Mouse (Mus musculus) gastrocnemius, adult 2 months (tissue): ENCODE results near the gene Srxn1. TPM values are rescaled to one million over a fixed set of nuclear protein-coding genes. Genes with fewer than 3 reads are reported as not detected.
A peak's percentile ranks its signal among the peaks of the same experiment; 100 is the strongest.

Source experiments
- DNase-seq: peaks from one replicate; pipeline ENCODE4 v3.0.0; 2022
- H3K27ac ChIP-seq: fragments of 200-600 bp; 2 replicates; pipeline ENCODE4 v1.8.1; 2022; ENCODE audit warnings: mild to moderate bottlenecking
- H3K4me3 ChIP-seq: fragments of 200-600 bp; 2 replicates; pipeline ENCODE4 v1.8.1; 2022; ENCODE audit warnings: mild to moderate bottlenecking, moderate library complexity
- CTCF ChIP-seq: fragments of 200-600 bp; IDR thresholded peaks from 2 replicates; pipeline ENCODE4 v1.8.1; 2022; ENCODE audit warnings: antibody characterized with exemption, mild to moderate bottlenecking, moderate library complexity
- intact Hi-C: fragments of 180-260 bp; cut with DNase I; formaldehyde crosslinking; loops from one replicate; pipeline ENCODE4 v1.15.1; 2025
- total RNA-seq, 2 experiments: library from RNA; stranded (reverse); gene quantifications; 2 replicates each; pipeline ENCODE4 v1.2.3; 2021

The Srxn1 gene
- total RNA-seq, 2 experiments from 2014 or later: 24.3 to 28.7 TPM

DNA sequence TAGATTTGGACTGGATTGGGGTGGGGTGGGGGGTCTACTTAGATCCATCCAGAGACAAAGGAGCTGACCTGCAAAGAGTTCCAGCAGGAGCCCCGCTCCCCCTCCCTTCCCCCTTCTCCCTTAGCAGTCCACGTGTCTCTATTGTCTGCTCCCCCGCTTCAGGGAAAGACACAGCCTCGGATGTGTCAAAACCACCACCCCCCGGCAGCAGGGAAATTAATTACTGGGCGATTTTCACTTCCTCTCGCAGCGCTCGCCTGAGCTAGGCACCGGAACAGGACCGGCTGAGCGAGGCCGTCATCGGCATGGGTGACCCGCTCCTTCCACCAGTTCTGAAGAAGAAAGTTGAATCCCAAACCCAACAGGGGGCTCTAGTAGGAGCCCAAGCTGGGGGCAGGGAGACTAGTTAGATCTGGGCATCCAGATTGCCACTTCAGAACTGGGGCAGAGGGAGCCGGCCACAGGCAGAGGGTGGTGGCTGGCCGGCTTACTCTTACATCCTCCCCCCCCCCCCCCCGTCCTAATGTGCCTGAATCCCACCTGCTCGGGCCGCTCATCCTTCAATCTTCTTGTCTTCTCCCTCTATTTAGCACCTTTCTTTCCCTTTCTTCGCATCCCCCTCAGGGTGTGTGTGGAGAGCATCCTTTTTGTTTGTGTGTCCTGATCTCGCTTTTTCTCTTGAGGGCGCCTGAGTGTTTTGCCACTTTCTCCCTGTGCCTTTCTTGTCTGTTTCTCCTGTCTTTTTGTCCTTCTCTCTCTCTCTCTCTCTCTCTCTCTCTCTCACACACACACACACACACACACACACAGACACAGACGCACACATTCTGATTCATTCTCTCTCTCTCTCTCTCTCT is 24.4 kb upstream of the Srxn1 start, which contains the start of gene Scrt2:
Gene Scrt2, plus strand, starts transcription at position 845 of the 857 bp plus-strand sequence.
- TF ChIP-seq CTCF: no peak
- intact Hi-C loops: loop anchor here (10.0 kb wide), 1 partner anchor 146 kb away; no protein-coding TSS in a partner anchor
- Histone ChIP-seq H3K4me3 (peak within 1 kb of the TSS; percentile 62), H3K27ac (no peak within 1 kb of the TSS)
- no peak for DNase-seq

GRCm38 (mm10) chr2:152081641-152082448 is 23.5 kb upstream of the Srxn1 start:
- intact Hi-C loops: loop anchor here (10.0 kb wide), 1 partner anchor 147 kb away; no protein-coding TSS in a partner anchor
- Histone ChIP-seq H3K4me3 (peak overlapping the region; percentile 62), H3K27ac (no peak overlapping the region)
- DNase-seq: peak; percentile 90
- TF ChIP-seq CTCF: no peak

DNA sequence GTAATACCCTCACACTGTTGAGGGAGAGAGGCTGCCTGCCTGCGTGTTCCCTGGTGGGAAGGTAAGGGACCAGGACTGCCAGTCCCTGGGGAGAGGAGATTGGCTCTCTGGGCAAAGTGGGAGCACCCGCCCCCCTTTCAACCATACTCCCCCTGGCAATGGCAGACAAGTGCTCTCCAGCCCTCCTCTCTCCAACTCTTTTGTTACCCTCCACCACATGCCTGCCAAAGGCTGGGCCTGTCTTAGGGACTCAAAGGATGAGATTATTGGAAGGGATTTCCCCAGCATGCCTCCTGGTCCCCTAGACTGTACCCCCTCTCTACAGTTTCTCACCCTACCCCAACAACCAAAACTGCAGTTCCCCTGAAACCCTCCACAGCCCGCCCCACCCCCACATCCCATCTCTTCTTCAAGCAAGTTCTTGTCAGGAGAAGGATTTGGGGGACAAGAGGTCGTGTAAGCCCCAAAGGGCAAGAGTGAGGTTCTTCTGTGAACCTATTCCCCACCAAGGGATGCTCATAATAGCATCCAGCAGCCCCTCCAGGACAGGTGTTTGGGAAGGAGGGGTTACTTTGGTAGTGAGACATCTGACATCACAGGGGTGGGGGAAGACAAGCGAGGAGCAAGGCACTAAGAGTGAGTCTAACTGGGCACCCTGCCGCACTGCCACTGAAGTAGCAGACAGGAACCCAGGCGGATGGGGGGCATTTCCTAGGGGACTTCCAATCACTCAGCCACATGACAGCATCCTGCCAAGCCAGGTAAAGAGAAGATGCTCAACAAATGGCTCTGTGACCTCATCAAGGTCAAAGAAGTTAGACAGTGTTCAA is 22.6 kb upstream of the Srxn1 start:
- Histone ChIP-seq H3K4me3 (no peak overlapping the region), H3K27ac (no peak overlapping the region)
- TF ChIP-seq CTCF: no peak
- intact Hi-C loops: loop anchor here (10.0 kb wide), 1 partner anchor 148 kb away; no protein-coding TSS in a partner anchor
- no peak for DNase-seq

- TF ChIP-seq CTCF: no peak
- Histone ChIP-seq H3K4me3 (no peak overlapping the region), H3K27ac (no peak overlapping the region)
- intact Hi-C loops: loop anchor here (10.0 kb wide), 1 partner anchor 149 kb away; no protein-coding TSS in a partner anchor
- no peak for DNase-seq
Observed at GRCm38 (mm10) chr2:152083411-152083810, 21.9 kb upstream of the Srxn1 start.

- intact Hi-C loops: loop anchor here (10.0 kb wide), 1 partner anchor 149 kb away; no protein-coding TSS in a partner anchor
- Histone ChIP-seq H3K27ac (no peak overlapping the region), H3K4me3 (no peak overlapping the region)
- no peak for TF ChIP-seq CTCF
- no peak for DNase-seq
Observed at GRCm38 (mm10) chr2:152084298-152084697, 21.0 kb upstream of the Srxn1 start.

- intact Hi-C loops: loop anchor here (10.0 kb wide), 1 partner anchor 151 kb away; no protein-coding TSS in a partner anchor
- no peak overlapping the region for H3K4me3 ChIP-seq
Observed at GRCm38 (mm10) chr2:152085414-152085813, 19.9 kb upstream of the Srxn1 start.

DNA sequence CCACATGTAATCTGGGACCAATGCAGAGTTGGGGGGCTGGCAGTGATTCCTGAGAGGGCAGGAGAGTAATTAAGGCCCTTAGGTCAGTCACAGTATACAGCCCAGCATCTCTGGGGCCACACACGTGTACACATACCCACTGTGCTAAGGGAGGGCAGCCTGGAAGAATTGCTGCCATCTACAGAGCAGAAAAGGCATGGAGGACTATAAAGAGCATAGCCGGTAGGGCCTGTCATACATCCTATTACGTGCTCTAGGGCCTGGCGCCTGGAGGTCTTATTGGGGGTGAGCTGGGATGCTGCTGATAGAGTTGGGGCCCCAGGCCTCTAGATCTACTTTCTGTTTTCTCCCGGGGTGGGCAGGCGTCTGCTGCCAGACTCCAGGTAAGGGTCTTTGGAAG is 18.9 kb upstream of the Srxn1 start:
- no peak for TF ChIP-seq CTCF
- intact Hi-C loops: loop anchor here (10.0 kb wide), 1 partner anchor 152 kb away; no protein-coding TSS in a partner anchor
- no peak for DNase-seq
- Histone ChIP-seq H3K27ac (no peak overlapping the region), H3K4me3 (no peak overlapping the region)

More at GRCm38 (mm10) chr2:152085414-152085813, 19.9 kb upstream of the Srxn1 start:
- no peak overlapping the region for H3K27ac ChIP-seq
- no peak for DNase-seq
- TF ChIP-seq CTCF: no peak

GRCm38 (mm10) chr2:152087111-152087510 is 18.2 kb upstream of the Srxn1 start:
- intact Hi-C loops: loop anchor here (10.0 kb wide), 1 partner anchor 152 kb away; no protein-coding TSS in a partner anchor
- DNase-seq: peak; percentile 78

DNA sequence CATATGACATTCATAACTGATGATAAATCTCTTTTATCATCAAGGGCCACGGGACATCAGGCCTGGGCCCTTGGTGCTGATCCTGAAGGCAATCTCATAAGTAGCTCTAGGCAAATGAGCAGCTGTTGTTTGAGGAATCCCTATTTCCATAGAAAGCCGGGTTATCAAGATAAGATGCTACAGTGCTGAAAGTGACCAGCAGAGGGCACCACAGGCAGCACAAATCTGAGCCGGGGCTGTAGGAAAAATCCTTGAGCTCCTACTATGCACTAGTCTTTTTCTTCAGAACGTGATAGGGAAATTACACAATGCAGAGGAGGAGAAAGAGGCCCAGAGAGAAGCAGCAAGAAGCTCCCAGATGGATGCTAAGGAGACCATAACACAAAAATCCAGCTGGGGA is 16.2 kb upstream of the Srxn1 start:
- peak; percentile 93 for TF ChIP-seq CTCF
- Histone ChIP-seq H3K27ac (no peak overlapping the region), H3K4me3 (no peak overlapping the region)
- intact Hi-C loops: loop anchor here (2.0 to 10.0 kb wide), 2 partner anchors 60 to 154 kb away; no protein-coding TSS in a partner anchor
- DNase-seq: peak; percentile 61

More at GRCm38 (mm10) chr2:152087111-152087510, 18.2 kb upstream of the Srxn1 start:
- Histone ChIP-seq H3K4me3 (no peak overlapping the region), H3K27ac (no peak overlapping the region)
- TF ChIP-seq CTCF: no peak

DNA sequence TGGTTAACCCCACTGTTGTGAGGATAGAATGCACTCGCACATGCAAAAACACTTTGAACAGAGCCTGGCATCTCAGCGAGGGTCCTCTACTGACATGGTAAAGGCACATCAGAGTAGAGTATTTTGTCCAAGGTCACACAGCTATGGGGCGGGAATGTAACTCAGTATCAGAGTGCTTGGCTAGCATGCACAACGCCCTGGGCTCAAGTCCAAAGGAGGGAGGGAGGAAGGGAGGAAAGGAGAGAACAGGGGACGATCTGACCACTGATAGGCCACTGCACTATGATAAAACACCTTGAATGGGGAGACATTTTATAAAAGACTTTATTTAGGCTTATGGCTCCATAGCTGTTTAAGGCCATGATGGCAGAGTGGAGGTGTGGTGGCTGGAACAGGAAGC is 15.7 kb upstream of the Srxn1 start:
- no peak overlapping the region for H3K4me3 ChIP-seq
- no peak for DNase-seq
- TF ChIP-seq CTCF: no peak
- no peak overlapping the region for H3K27ac ChIP-seq
- intact Hi-C loops: loop anchor here (2.0 to 10.0 kb wide), 2 partner anchors 61 to 155 kb away; no protein-coding TSS in a partner anchor

GRCm38 (mm10) chr2:152090486-152090885 is 14.8 kb upstream of the Srxn1 start:
- Histone ChIP-seq H3K27ac (no peak overlapping the region), H3K4me3 (no peak overlapping the region)
- no peak for TF ChIP-seq CTCF
- intact Hi-C loops: no loop called here
- DNase-seq: no peak
